Comparison of ENCODE assay signal across 8 mouse cellular contexts in genomic region chr17:8371834-8372233, GRCm38 (mm10). TPM values are rescaled to one million over a fixed set of nuclear protein-coding genes. Genes with fewer than 3 reads are reported as not detected.
DNase-seq lines count a peak whose midpoint lies in the region; ATAC-seq lines count a peak whose summit lies in the region.

No protein-coding gene starts in this region.

- peak; percentile 70 for ATAC-seq in activated CD4-positive, CD25-positive, alpha-beta regulatory T cell, adult 4 months
- ATAC-seq in hindbrain, embryonic 15.5 days (ENCODE audit: low FRiP score, low read depth): peak; percentile 83

- H3K4me1 ChIP-seq in hindbrain, embryonic 15.5 days (replicated peaks): peaks cover 63% of the 10 kb centered on the region

- peak; percentile 57 to 68 for DNase-seq in cerebellum, postnatal 25 days
- DNase-seq in frontal cortex, postnatal 25 days (ENCODE audit: low spot score in 2 of 2): peak; percentile 63 to 67
- DNase-seq in layer of hippocampus, postnatal 36 days: peak; percentile 80 to 82
- DNase-seq in lung, postnatal 14 days: peak; percentile 66
- peak; percentile 86 for DNase-seq in right cerebral cortex, adult 18-20 months
- DNase-seq in urinary bladder, postnatal 10 days (ENCODE audit: low spot score): no peak

- no peaks in the 10 kb centered on the region for H3K9me3 ChIP-seq in hindbrain, embryonic 15.5 days

- H3K9ac ChIP-seq in hindbrain, embryonic 15.5 days: peak overlapping the region; percentile 54

- peak overlapping the region; percentile 91 for H3K27ac ChIP-seq in hindbrain, embryonic 15.5 days (replicated peaks)

- H3K36me3 ChIP-seq in hindbrain, embryonic 15.5 days: no peaks in the 10 kb centered on the region

- 0% methylated on average over 7 of the region's 7 CpGs for WGBS in hindbrain, embryonic 15.5 days

- H3K27me3 ChIP-seq in hindbrain, embryonic 15.5 days: no peaks in the 10 kb centered on the region

- H3K4me2 ChIP-seq in hindbrain, embryonic 15.5 days: peak overlapping the region; percentile 59

- H3K4me3 ChIP-seq in hindbrain, embryonic 15.5 days: peak overlapping the region; percentile 37

RNA-seq across cellular contexts. Expression of gene T2, which starts 16.0 kb away (rescaled TPM):
- under 1 TPM in 1 of 2 experiments, not detected in 1; 0.63 TPM for polyA plus RNA-seq in activated CD4-positive, CD25-positive, alpha-beta regulatory T cell, adult 4 months (2017; shearing (Covaris generic))
- 0.54 and 0.58 TPM in 2 replicates for polyA plus RNA-seq in hindbrain, embryonic 15.5 days (2015; fragmentation: Nextera tagmentation; extraction: Ambion mirVana)
- total RNA-seq in layer of hippocampus, postnatal 36 days (2021): under 1 TPM; 0.27 to 0.73 TPM

RNA-seq across cellular contexts. Expression of gene Prr18, which starts 34.6 kb away (rescaled TPM):
- polyA plus RNA-seq in activated CD4-positive, CD25-positive, alpha-beta regulatory T cell, adult 4 months (2017; shearing (Covaris generic)): under 1 TPM in 1 of 2 experiments, not detected in 1; 0.13 TPM
- 18.4 and 23.1 TPM in 2 replicates for polyA plus RNA-seq in hindbrain, embryonic 15.5 days (2015; fragmentation: Nextera tagmentation; extraction: Ambion mirVana)
- 10 to 100 TPM; 19.2 to 23.7 TPM for total RNA-seq in layer of hippocampus, postnatal 36 days (2021)

Comparison
In these comparisons a context has a peak if more than half of its experiments do, and no peak if none do; other contexts are left out.
1. RNA of gene Prr18, which starts 34.6 kb away (polyA plus RNA-seq): 18.4 to 23.1 TPM in hindbrain, embryonic 15.5 days; 0.13 TPM in activated CD4-positive, CD25-positive, alpha-beta regulatory T cell, adult 4 months; every median in the first group is over 10 times any median in the second.